Mouse (Mus musculus): Measurements from ENCODE around the gene Nkain2.
"Not testable (repeated sequence)": the region's sequence is repeated elsewhere in the genome, so short reads cannot be mapped to it uniquely, and the experiment has no call there.

Gene Nkain2

DNA sequence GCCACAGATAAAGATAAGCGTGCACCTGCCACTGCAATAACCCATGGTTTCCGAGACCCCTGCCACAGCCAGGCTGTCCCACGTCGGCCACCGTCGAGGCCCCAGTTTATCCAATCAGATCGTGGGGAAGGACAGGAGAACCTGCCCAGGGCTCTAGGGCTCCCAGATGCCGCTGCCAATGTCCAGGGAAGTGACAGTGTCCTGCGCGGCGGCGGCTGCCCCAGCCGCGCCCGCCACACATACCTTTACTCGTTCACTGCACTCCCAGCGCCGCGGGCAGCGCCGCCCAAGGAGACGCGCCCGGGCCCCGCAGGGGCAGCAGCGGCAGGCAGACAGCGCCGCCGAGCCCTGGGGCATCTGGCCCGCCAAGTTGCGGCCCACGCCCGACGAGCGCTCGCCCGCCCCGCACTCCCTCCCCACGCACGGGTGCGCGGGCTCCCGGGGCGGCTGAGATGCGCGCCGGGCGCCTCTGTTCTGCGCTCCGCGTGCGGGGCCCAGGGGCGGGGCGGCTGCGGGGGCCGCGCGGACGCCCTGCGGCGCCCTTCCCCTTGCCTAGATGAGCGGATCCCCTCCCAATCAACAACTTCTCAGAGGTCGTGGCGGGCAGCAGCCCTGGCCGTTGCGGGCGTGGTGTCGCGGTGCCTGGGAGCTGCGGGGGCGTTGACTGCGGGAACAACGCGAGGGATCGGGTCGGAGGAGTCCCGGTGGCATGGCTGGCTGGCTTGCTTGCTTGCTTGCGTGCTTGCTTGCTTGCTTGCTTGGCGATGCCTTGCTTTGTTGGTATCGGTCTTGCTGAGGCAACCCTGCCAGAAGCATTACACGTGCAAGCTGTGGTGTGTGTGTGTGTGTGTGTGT, at the start of gene Nkain2:
Nkain2 (minus strand) TSS at position 811 of the 855 bp plus-strand sequence.
- DNase-seq: peak in 1 of 2 experiments; percentile 3

DNA sequence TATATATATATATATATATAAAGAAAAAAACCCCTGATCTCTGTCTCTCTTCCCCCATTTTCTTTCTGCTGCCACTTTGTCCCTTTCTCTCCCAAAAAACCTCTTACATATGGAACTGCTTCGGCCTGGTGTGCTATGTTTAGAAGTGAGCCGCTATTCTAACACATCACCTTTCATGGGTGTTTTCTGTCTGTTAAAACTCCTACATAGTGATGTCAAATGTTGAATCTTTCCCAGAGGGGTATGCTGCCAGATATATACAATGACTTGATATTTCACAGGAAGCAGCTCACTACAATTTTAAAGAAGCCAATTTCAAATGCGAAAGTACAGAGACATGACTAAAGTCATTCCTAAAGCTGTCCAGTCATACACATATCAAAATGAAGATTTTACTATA, 49.6 kb upstream of the Nkain2 start:
- no peak for DNase-seq

DNA sequence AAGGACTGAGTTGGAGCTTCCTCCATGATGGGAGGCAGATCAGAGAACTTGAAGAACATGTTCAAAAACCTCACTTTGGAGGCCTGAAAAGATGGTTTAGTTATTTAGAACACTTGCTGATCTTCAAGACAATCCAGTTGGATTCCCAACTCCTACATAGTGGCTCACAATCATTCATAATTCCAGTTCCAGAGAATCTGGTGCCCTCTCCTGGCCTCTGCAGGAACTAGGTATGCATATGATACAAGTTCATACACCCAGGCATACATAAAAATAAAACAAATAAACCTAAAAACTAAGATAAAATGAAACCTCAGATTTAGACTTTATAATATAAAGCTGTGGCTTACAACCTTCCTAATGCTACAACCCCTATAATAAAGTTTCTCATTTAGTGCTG, 4.8 kb upstream of the Nkain2 start:
- no peak for DNase-seq

DNA sequence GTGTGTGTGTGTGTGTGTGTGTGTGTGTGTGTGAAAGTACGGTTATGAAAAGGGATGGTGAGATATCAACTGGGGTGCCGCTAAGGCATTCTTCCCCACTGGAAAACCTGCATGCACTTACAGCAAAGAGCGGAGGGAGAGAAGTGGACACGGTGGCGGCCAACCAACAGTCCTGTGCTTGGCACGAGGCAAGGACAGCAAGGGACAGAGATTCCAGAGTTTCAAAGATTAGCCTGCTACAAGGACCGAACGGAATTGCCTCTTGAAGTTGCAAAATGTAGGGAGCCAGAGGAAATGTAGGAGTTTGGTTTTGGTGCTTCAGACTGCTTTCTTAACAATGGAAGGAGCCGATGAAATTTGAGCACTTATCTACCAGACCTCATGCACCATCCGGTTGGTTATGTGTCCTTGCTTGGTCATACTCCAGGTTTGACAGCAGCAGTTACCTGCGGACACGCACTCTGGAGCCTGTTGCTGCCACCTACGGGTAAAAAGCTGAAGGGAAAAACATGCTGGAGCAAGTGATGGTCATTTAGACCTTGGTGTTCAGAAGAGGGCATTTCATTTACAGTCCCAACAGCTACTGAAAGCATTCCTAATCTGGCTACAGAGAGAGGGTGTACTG, 357 bp upstream of the Nkain2 start:
- peak; percentile 5 to 28 for DNase-seq

DNA sequence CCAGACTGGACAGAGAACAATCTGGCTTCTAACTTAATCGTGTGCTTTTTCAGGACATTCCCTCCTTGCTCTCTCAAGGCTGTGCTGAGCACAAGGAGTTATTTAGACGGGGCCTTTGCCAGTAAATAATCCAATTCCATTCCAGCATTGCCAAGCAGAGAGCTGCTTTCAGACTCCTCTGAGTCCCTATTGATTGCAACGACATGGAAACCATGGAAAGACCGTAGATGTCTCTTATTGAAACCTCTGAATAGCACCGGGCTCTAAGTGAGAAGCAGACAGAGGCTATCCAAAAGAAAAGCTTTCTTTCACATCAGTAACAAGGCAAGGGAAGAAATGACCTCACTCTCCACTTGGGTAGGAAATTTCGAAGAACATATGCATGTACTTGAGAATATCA, 8.3 kb downstream of the Nkain2 start:
- no peak for DNase-seq

DNA sequence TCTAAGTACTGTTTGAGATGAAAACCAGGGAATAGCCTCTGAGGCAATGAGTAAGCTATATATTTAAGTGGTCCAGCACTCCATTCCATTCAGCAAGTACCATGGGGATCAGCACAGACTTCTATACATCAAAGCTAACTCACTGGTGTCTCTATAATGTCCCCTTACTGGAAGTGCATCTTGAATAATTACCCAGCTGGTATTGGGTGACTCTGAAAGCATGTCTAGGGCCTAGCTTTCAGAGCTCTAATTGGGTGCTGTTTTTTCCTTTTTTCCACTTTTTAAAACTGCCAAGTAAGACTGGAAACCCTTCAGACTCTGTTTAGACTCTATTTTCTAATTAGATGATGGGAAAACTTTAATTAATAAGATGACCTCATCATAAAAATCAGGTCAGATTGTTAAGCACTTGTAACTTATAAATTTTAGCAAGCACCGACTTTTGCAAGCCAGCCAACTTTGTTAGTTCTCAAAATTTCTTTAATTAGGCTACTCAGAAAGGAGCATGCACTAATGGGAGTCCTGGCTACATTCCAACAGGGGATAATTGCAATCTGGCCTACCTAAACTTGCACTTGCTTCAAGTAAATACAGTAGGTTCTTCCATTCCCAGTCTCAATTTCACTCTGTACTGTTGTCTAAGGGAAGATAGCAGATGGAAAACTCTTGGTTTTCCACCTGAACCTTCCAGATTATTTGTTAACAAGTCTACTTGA, 19.4 kb downstream of the Nkain2 start:
- DNase-seq: no peak

DNA sequence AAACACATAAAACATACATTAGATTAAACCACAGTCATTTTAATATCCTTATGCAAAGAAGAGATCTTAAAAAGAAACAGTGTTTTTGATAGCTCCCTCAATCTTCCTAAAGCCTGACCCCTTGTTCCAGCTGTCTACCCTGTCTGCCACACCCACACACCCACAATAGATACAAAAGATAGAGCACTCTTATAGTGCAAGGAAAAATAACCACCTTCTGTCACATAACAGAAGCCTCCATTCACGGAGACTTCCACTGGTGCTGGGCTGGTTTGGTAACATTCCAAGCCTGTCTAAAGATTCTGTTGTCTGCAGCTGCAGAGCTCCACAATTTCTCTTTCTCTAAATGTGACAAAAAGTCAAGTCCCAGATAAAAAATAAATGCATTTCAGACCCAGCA, 20.7 kb downstream of the Nkain2 start:
- DNase-seq: no peak

DNA sequence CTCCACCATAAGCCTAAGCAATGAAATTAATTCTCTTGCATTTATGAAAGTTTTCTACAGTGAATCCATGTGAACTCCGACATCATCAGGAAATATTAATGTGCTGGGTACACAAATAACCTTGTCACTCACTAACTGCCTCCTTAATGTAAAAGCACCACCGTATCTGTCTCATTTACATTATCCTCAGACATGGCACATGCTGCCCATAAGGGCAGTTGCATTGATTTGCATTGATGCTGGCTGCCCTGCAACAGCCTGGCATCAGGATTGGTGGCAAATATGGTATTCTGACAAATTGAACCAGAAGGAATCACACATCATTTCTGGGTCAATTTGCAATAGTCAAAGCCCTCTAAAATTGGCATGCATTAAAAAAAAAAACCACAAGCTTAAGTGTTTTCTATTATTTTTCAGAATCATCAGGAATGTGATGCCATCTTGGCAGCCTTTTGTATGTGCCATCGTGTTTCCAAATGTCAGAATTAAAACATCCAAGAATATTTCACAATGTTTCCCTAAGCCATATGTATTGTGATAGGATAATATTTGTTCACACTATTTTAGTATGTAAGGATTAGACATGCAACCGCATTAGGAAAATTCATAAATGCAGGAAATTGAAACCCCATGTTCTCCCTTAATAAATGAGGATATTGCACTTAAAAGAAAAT, 74.9 kb downstream of the Nkain2 start:
- no peak for DNase-seq

DNA sequence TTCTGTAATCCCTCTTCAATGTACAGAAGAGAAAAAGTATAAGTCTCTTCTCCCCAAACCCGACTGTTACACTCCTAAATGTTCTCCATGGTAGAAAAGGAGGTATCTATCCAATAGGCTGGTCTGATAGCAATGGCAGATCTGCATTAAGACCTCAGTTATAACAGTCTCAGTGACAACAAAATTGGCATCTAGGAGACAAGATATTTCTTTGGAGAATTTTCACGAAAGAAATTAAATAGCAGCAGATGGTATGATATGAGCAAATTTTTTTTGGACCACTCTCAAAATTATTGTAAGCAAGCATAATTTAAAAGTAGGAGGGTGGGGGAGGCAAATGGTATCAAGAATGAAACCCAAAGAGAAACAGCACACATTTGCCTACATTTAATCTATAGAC, 94.0 kb downstream of the Nkain2 start:
- no peak for DNase-seq

DNA sequence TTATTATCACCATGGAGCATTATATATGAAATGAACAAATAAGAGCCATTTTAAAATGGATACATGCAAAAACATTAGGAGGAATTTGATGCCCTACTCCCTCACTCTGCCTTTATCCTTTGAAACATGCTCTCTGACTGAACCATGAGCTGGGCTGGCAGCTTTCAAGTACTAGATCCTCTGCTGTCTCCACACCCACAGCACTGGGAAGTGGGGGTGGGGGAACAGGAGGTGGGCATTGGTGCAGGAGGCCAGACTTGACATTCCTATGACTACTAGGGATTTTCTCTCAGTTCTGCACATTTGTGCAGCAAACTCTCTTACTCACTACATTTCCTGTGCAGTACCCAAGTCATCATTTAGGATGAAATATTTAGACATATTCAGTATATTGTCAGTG, 99.7 kb downstream of the Nkain2 start:
- no peak for DNase-seq

DNA sequence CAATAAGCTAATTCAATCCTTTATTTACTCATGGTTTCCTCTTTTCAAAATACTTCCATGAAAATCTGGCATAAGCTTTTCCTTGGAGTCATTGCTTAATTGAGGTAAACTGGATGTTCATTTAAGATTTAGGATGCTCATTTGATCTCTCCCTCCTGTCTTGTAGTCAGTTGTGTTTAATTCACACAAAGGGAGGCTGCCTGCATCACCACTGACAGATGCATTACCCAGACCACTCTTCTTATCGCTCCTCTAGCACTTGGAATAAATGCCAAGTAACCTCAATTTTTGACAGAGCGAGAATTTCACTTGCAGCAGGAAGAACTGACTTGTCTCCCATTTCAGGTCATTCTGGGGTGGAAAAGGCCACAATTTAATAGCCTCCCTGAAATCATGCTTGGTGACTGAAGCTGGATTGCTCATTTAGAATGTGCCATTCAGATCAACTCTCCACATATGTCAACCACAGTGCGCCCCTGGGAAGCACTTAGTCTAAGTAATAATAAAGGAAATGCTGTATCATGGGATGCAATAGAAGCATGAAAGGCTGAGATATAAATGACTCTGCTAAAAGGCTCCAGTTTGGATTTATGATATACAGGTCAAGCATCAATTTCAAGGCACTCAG, 107.4 kb downstream of the Nkain2 start:
- no peak for DNase-seq

DNA sequence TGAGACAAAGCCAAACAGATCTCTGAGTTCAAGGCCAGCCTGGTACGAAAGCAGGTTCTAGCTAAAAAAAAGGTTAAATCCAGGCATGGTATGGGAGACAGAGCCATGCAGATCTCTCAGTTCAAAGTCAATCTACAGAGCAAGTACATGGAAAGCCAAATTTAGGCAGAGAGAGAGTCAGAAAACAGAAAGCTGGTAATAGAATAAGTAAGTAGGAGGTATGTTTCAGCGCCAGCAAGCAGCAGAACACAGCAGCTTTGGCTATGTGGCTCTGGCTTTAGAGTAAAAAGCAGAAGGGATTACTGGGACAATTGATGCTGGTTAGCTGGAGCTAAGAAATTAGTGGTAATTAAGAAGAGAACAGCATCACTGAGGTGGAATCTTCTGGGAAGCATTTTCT, 151.3 kb downstream of the Nkain2 start:
- no peak for DNase-seq

DNA sequence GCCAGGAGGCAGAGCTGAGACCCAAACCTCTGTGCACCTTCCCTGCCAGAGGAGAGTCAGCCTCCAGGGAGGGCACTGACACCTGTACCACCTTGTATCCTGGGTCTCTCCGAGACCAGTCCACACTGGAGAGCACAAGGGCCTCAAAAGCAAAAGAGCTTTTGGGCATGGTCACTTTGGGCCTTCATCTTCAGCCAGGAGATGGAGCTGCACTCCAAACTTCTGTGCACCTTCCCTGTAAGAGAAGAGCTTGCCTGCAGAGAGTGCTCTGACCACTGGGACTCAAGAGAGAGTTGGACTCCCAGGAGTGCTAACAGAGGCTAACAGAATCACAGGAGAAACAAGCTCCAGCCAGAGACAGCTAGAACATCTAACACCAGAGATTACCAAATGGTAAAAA, 183.7 kb downstream of the Nkain2 start:
- not testable (repeated sequence) for DNase-seq

DNA sequence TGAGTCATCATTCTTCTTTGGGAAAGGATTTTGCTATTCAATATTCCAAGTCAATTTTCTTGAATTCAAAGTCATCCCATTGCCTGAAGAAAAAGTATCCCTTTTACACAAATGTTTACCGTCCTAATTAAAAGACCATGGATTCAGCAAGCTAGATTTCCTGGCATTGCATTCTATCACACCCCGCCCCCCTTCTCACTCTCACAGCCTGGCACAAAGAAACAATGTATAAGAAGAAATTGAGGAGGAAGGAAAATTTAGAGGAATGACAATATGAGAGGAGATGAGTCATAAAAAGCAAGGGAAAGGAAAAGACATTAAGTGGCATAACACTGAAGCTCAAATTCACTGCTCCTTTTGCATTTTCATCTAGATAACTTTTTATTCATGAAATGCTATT, 193.6 kb downstream of the Nkain2 start:
- DNase-seq: no peak

DNA sequence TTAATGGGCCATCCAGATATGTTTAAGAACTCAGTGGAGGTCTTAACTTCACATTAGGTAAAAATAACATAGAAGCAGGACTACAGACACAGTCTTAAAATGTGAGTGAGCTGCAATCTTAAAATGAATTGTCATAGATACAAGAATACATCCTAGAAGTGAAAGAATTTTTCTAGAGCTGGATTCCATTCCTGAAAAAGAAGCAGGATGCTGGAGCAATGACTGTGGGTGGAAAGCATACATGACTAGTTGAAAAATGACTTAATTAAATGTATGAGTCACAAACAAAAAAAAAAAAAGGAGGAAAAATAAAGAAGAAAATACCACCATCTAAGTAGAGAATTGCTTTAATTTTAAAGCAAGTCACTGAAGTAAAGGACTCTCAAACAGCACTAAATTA, 205.7 kb downstream of the Nkain2 start:
- DNase-seq: no peak

DNA sequence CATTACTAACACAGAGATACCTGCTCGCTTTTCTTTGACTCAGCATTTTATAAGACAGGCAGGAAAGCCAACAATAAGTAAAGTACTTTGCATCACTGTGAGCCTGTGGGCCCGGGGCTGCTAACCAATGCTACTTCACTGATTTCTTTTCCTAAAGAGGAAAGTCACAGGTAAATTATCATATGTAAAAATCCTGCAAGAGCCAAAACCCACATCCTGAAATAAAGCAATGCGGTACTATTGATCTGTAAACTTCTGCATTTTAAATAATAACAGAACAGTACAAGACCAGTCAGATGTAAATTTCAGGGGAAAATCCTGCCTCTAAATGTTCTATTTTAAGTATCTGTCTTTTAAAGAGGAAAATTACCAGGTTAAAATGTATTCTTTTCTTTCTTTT, 250.0 kb downstream of the Nkain2 start:
- DNase-seq: no peak

DNA sequence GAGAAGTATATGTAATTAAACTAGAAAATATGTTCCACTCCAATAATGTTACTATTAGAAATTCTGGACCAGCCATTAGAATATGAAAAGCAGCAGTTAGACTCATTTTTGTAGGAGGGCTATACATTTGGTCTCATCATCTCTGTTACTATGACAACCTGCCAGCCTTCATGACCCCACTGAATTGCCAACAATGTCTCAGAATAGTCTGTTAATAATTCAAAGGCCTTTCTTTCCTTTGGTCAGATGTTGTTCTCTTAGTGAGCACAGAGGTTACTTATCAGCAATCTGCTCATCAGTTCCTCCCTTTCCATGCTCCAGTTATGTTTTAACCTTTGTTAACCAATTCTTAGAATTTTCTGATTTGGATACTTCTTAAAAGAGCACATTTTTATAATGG, 251.1 kb downstream of the Nkain2 start:
- no peak for DNase-seq

DNA sequence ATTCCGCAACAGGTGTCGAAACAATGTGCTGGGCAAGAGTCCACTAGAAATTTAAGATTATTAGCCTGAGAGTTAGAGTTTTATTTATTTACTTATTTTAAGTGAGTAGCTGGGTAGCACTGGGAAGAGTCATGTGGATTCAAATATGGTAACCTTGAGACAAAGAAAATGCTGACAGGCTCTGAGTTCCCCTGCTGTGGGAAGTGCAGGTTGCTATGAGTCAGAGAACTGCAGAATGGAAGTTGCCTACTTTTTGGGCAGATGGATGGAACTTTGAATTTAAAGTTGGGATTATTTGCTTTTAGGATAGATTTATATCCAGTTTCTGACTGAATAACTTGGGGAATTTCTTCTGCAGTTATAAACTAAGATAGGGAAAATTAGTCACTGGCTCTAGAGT, 259.2 kb downstream of the Nkain2 start:
- no peak for DNase-seq

DNA sequence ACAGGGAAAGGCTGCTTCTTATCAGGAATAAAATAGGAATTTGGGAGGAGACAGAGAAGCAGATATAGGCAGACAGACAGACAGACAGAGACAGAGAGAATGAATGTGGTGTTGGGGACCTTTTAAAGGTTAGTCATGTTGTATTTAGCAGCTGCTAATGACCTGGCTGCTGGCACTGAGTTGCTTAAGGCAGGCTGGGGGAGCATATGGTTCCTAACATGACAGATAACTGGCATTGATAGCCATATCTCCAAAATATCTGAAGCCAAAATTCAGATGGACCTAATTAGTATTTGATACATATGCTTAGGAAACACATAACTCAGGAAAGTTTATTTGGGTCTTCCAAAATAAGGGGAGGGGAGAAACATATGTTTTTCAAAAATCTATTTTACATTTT, 285.8 kb downstream of the Nkain2 start:
- DNase-seq: no peak

DNA sequence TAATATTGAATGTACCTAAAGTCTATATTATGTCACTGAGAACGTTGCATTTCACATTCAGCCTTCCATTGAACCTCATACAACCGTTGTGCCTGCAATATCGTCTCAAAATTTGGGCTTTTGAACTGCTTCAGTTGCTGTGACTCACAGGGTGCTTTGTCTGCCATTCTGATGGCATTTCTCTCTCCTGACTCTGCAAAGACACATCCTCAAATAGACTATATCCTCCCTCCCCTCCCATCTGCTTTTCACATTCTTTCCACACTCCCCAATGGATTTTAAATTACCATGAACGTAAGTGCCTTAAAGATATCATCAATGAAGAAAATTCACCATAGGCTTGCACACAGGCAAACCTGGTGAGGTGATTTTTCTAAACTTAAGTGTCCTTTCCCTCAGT, 287.5 kb downstream of the Nkain2 start:
- DNase-seq: no peak

DNA sequence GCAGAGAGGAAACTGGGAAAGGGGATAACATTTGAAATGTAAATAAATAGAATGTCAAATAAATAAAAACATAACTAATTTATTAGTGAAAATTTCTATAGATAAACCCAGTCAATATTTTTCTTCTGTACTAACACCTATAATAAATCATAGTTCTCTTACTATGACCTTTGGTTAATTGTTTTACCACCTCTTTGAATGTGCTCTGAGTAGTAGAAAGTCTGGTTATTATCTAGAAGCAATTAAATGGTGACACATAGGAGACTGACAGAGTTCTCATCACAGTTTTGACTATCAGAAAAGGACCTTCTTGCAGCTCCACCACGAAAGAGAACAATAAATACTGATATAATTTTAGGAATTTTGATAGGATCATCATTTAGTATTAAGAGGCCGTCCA, 295.3 kb downstream of the Nkain2 start:
- no peak for DNase-seq

DNA sequence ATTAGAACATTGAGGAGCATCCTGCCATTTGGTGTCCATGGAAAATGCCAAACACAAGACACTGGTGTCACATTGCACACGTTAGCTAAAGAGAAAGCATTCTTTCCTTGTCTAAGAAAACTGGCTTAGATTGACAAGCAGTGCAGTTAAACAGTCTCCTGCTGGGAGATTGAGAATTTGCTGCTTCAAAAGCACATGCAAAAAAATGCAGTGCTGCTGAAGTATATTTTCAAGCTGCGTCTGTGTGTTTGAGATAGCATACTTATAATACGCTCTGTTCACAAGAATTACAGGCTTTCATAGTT, 313.0 kb downstream of the Nkain2 start:
- no peak for DNase-seq

All from lung, adult 18-20 months (tissue).